Mouse (Mus musculus) cerebellum, adult 2 months (tissue): Measurements from ENCODE around the gene Cenph.

Experiments used
- CTCF ChIP-seq: fragments of 200-500 bp; IDR thresholded peaks from 2 replicates; pipeline ENCODE4 v1.5.1; 2011; ENCODE audit warnings: low read depth, mild to moderate bottlenecking, control low read depth, low read length, moderate library complexity, borderline replicate concordance; ENCODE audit not compliant: insufficient read depth
- POLR2A ChIP-seq: fragments of 200-500 bp; IDR thresholded peaks from 2 replicates; pipeline ENCODE4 v1.6.1; 2011; ENCODE audit warnings: low read length, control low read depth, borderline replicate concordance; ENCODE audit not compliant: insufficient read depth

DNA sequence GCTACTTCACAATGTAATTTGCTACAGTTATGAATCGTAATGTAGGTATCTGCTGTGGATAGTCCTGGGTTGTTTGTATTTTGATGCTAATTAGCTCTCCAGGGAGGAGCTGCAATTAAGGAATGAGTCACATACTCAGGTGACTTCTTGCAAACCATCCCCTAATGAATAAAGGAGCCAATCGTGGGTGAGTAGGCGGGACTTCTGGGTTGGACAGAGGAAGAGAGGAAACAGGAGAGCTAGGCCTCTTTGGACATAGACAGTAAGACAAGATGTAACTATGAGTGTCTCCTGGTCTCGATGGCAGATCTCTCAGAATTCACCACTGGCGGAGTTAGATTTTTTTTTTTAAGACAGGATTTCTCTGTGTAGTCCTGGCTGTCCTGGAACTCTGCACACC, 54.0 kb downstream of the Cenph start:
- TF ChIP-seq CTCF, result no peak
- TF ChIP-seq POLR2A, result no peak
